Mouse (Mus musculus) kidney, postnatal 10 days (tissue): ENCODE measurements around the gene Kcnj11.
A peak's percentile ranks its signal among the peaks of the same experiment; 100 is the strongest.

Source experiments
- DNase-seq: peaks from one replicate; pipeline ENCODE4 v3.0.0; 2021; ENCODE audit warnings: mixed read lengths

Kcnj11 gene

GRCm38 (mm10) chr7:46100563-46100962 is at the start of gene Kcnj11:
Kcnj11 (minus strand) TSS chr7:46100764.
- DNase-seq = peak; percentile 90

- no peak for DNase-seq
These were observed 46.9 kb upstream of the Kcnj11 start for GRCm38 (mm10) chr7:46147417-46147816.

- DNase-seq = no peak
These were observed 46.2 kb upstream of the Kcnj11 start for GRCm38 (mm10) chr7:46146675-46147308.

- no peak for DNase-seq
These were observed 43.5 kb upstream of the Kcnj11 start for GRCm38 (mm10) chr7:46144061-46144460.

GRCm38 (mm10) chr7:46138329-46138930 is 37.9 kb upstream of the Kcnj11 start:
- DNase-seq = no peak

- DNase-seq = no peak
These were observed 33.3 kb upstream of the Kcnj11 start for GRCm38 (mm10) chr7:46133858-46134257.

- DNase-seq = no peak
These were observed 31.7 kb upstream of the Kcnj11 start for GRCm38 (mm10) chr7:46132229-46132628.

GRCm38 (mm10) chr7:46131806-46132205 is 31.2 kb upstream of the Kcnj11 start:
- no peak for DNase-seq

- no peak for DNase-seq
These were observed 30.7 kb upstream of the Kcnj11 start for GRCm38 (mm10) chr7:46131266-46131665.

- no peak for DNase-seq
These were observed 30.2 kb upstream of the Kcnj11 start for GRCm38 (mm10) chr7:46130723-46131122.

- no peak for DNase-seq
These were observed 29.1 kb upstream of the Kcnj11 start for GRCm38 (mm10) chr7:46129463-46130179.

GRCm38 (mm10) chr7:46128196-46128595 is 27.6 kb upstream of the Kcnj11 start:
- no peak for DNase-seq

GRCm38 (mm10) chr7:46125340-46125739 is 24.8 kb upstream of the Kcnj11 start:
- DNase-seq = no peak

GRCm38 (mm10) chr7:46124460-46124859 is 23.9 kb upstream of the Kcnj11 start:
- no peak for DNase-seq

- no peak for DNase-seq
These were observed 22.4 kb upstream of the Kcnj11 start for GRCm38 (mm10) chr7:46122964-46123363.

GRCm38 (mm10) chr7:46117035-46117434 is 16.5 kb upstream of the Kcnj11 start:
- DNase-seq = no peak

- no peak for DNase-seq
These were observed 15.6 kb upstream of the Kcnj11 start for GRCm38 (mm10) chr7:46116118-46116581.

GRCm38 (mm10) chr7:46113435-46113834 is 12.9 kb upstream of the Kcnj11 start:
- DNase-seq = no peak

GRCm38 (mm10) chr7:46111938-46112337 is 11.4 kb upstream of the Kcnj11 start:
- no peak for DNase-seq

- no peak for DNase-seq
These were observed 10.8 kb upstream of the Kcnj11 start for GRCm38 (mm10) chr7:46111212-46111817.

- DNase-seq = no peak
These were observed 9.5 kb upstream of the Kcnj11 start for GRCm38 (mm10) chr7:46110079-46110478.

- no peak for DNase-seq
These were observed 4.9 kb upstream of the Kcnj11 start for GRCm38 (mm10) chr7:46105484-46105883.

- DNase-seq = no peak
These were observed 3.8 kb upstream of the Kcnj11 start for GRCm38 (mm10) chr7:46104256-46104915.
